Mouse (Mus musculus): Measurements from ENCODE around the gene Pak3. TPM values are rescaled to one million over a fixed set of nuclear protein-coding genes. Genes with fewer than 3 reads are reported as not detected.
A peak's percentile ranks its signal among the peaks of the same experiment; 100 is the strongest.

Pak3 gene
- polyA plus RNA-seq, 1 experiment from 2014 or later = 218 TPM

DNA sequence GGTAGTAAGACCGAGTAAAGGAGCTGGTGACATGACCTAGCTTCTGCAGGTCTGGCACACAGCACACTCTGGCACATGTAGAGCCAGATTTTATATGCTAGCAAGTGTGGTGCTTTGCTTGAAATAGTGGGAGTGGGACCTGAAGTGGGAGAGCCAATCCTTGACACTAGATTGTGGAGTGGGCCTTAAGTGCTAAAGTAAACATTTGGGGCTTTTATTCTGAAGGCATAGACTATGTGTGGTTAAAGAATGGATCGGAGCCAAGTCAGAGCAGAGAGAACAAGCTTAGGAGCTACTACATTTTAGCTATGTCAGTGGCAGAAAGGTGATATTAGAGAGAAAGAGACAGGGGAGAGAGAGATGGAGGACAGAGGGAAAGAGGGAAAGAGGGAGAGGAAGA lies 61.5 kb downstream of the Pak3 start:
- no peaks in the 10 kb centered on the region for H3K9me3 ChIP-seq
- no peaks in the 10 kb centered on the region; the same call in 1 of the 2 replicates for H3K27me3 ChIP-seq
- ATAC-seq (ENCODE audit: low FRiP score, low read depth) = no peak
- H3K4me3 ChIP-seq = no peak overlapping the region
- no peak overlapping the region for H3K27ac ChIP-seq (replicated peaks)
- H3K9ac ChIP-seq = no peak overlapping the region
- no peak overlapping the region for H3K4me2 ChIP-seq
- no peaks in the 10 kb centered on the region for H3K36me3 ChIP-seq
- no peaks in the 10 kb centered on the region for H3K4me1 ChIP-seq (replicated peaks)
- 88% methylated on average over 2 of the region's 2 CpGs for WGBS

DNA sequence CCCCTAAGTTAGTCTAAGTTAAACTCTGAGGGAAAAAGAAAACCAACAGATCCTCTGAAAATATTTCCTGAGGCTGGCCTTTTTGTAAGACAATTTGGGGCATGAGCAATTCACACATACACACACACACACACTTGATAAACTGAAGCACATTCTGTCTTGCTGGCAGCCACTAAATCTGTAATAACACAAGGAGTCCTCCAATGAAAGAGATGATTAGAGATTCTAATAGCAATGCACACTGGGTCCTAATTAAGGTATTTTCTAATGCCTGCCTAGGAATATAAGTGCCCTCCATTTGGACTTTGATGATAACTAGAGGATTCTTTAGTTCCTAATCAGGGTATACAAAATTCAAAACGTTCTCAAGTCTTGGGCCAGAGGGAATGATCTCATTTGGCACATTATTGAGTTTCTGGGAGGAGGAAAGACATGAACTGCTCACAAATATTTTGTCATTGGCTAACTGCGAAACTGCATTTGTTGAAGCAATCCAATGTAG lies 62.1 kb downstream of the Pak3 start:
- no peak overlapping the region for H3K4me3 ChIP-seq
- no peak overlapping the region for H3K9ac ChIP-seq
- H3K27me3 ChIP-seq = no peaks in the 10 kb centered on the region; the same call in 1 of the 2 replicates
- H3K4me2 ChIP-seq = no peak overlapping the region
- no peaks in the 10 kb centered on the region for H3K9me3 ChIP-seq
- no peaks in the 10 kb centered on the region for H3K4me1 ChIP-seq (replicated peaks)
- no peak for ATAC-seq (ENCODE audit: low FRiP score, low read depth)
- no peak overlapping the region for H3K27ac ChIP-seq (replicated peaks)
- no peaks in the 10 kb centered on the region for H3K36me3 ChIP-seq
- 54% methylated on average over 2 of the region's 2 CpGs for WGBS

DNA sequence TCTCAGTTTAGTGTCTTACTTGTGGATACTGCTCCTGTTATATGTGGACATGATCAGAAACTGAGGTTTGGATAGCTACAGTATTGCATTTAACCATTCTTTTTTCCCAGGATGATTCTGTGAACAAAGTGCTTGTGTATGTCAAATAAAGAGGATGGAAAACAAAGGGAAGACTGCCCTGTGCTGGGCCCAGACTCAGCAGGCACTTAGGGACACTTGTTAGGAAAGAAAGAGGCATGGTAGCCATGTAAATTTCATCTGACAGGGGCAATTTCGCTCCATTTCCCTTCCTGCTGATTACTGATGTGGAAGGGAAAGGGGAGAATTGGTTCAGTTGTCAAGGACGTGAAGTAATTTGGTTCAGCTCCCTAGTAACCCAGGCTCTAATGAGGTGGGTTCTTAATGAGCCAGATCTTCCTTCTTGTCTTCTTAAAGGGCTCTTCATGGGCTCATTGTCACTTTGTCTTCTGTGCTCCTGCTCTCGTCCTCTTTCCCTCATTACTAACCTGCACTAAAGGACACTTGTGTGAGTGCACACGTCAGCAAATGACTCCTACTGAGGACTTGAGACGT lies 88.6 kb downstream of the Pak3 start:
- H3K27ac ChIP-seq (replicated peaks) = no peak overlapping the region
- H3K4me2 ChIP-seq = no peak overlapping the region
- H3K9me3 ChIP-seq = no peaks in the 10 kb centered on the region
- no peak for ATAC-seq (ENCODE audit: low FRiP score, low read depth)
- no peak overlapping the region for H3K4me3 ChIP-seq
- no peaks in the 10 kb centered on the region for H3K4me1 ChIP-seq (replicated peaks)
- WGBS = 34% methylated on average over 5 of the region's 5 CpGs
- no peak overlapping the region for H3K9ac ChIP-seq
- no peaks in the 10 kb centered on the region for H3K27me3 ChIP-seq
- no peaks in the 10 kb centered on the region for H3K36me3 ChIP-seq

DNA sequence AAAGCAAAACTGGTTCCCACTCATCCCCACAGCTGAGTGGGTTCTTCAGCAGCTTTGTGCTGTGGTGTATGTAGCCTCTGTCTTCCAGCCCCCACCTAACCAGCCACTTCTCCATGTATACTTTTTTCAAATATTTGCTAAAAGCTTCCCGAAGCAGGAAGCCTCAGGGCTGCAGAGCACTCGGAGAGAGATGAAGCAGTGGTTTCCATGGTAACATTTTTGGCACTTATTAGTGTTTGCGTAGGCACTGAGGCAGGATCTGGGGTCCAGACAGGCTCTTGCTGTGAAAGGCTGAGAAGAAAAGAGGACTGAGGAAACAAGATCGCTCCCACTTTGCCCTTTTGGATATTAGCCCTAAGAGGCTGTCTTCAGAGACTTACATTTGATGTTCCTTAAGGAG lies 100.3 kb downstream of the Pak3 start:
- no peak overlapping the region for H3K9ac ChIP-seq
- no peak overlapping the region for H3K4me2 ChIP-seq
- H3K4me1 ChIP-seq (replicated peaks) = 0 out of 2 replicates have a peak, but pooled peaks cover 9% of the 10 kb centered on the region
- no peak overlapping the region for H3K4me3 ChIP-seq
- 21% methylated on average over 4 of the region's 4 CpGs for WGBS
- peak; percentile 84 for ATAC-seq (ENCODE audit: low FRiP score, low read depth)
- no peaks in the 10 kb centered on the region for H3K36me3 ChIP-seq
- H3K9me3 ChIP-seq = no peaks in the 10 kb centered on the region
- no peaks in the 10 kb centered on the region for H3K27me3 ChIP-seq
- no peak overlapping the region for H3K27ac ChIP-seq (replicated peaks)

DNA sequence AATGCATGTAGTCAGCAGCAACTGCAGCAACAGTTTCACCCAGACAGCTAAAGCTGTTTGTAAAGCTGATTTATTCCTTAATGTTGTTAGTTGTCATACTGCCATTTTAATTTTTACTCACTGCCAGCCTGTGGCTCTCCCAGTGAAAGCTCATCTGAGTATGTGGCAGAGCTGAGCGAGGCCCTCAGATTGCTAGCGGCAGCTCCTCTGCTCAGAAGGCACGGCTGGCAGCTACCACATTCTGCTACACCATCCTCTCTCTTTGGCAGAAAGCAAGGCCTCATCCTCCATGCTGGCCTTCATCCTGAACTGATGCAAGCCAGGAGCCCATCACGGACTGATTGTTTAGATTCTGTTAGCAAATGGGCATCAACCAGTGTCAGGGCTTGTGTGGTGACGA lies 109.4 kb downstream of the Pak3 start:
- no peak overlapping the region for H3K27ac ChIP-seq (replicated peaks)
- H3K4me3 ChIP-seq = no peak overlapping the region
- no peak overlapping the region for H3K4me2 ChIP-seq
- ATAC-seq (ENCODE audit: low FRiP score, low read depth) = no peak
- H3K4me1 ChIP-seq (replicated peaks) = no peaks in the 10 kb centered on the region
- no peaks in the 10 kb centered on the region for H3K36me3 ChIP-seq
- H3K9me3 ChIP-seq = no peaks in the 10 kb centered on the region
- H3K9ac ChIP-seq = no peak overlapping the region
- WGBS = 75% methylated on average over 5 of the region's 5 CpGs
- H3K27me3 ChIP-seq = no peaks in the 10 kb centered on the region

DNA sequence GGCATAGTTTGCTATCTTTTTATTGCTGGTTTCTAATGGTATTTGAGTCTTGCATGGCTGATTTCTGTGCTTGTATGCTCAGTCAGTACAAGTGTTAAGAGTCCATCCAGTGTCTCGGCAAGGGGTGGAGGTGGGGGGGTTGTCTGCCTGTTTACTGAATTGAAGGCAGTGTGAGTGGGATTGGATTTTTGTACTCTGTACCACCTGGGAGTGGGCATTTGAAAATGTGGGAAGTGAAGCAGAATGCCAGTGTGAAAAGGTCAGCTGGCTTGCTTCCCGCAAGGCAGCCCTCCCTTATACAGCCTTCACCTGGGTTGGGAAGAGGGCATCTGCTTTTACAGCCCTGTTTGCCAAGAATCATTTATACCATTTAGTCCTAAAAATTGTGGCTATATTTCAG lies 125.5 kb downstream of the Pak3 start:
- Histone ChIP-seq H3K9me3 (no peaks in the 10 kb centered on the region), H3K27ac (replicated peaks) (no peak overlapping the region), H3K9ac (no peak overlapping the region), H3K4me1 (replicated peaks) (no peaks in the 10 kb centered on the region), H3K27me3 (no peaks in the 10 kb centered on the region), H3K36me3 (no peaks in the 10 kb centered on the region), H3K4me3 (no peak overlapping the region), H3K4me2 (no peak overlapping the region)
- 43% methylated on average over 2 of the region's 2 CpGs for WGBS
- no peak for ATAC-seq (ENCODE audit: low FRiP score, low read depth)

DNA sequence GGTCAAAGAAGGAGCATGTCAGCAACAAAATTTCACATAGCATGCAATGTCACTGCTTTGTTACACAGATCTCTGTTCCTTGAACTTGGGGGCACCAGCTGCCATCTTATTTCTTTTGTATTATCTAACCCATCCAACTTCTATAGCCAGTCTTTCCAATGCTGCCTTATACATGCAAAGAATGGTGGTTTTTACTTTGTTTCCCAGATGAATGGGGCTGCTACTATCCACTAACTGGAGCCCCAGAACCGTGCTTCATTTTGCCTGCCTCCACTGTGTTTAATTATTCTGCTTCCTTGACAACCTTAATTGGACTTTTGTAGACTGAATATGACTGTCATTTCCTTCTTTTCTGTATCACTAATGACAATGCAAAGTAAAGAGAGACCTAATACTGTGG lies 126.4 kb downstream of the Pak3 start:
- 27% methylated on average over 1 of the region's 1 CpGs for WGBS
- Histone ChIP-seq H3K4me1 (replicated peaks) (no peaks in the 10 kb centered on the region), H3K4me2 (no peak overlapping the region), H3K27ac (replicated peaks) (no peak overlapping the region), H3K9me3 (no peaks in the 10 kb centered on the region), H3K27me3 (no peaks in the 10 kb centered on the region), H3K9ac (no peak overlapping the region), H3K36me3 (no peaks in the 10 kb centered on the region), H3K4me3 (no peak overlapping the region)
- no peak for ATAC-seq (ENCODE audit: low FRiP score, low read depth)

DNA sequence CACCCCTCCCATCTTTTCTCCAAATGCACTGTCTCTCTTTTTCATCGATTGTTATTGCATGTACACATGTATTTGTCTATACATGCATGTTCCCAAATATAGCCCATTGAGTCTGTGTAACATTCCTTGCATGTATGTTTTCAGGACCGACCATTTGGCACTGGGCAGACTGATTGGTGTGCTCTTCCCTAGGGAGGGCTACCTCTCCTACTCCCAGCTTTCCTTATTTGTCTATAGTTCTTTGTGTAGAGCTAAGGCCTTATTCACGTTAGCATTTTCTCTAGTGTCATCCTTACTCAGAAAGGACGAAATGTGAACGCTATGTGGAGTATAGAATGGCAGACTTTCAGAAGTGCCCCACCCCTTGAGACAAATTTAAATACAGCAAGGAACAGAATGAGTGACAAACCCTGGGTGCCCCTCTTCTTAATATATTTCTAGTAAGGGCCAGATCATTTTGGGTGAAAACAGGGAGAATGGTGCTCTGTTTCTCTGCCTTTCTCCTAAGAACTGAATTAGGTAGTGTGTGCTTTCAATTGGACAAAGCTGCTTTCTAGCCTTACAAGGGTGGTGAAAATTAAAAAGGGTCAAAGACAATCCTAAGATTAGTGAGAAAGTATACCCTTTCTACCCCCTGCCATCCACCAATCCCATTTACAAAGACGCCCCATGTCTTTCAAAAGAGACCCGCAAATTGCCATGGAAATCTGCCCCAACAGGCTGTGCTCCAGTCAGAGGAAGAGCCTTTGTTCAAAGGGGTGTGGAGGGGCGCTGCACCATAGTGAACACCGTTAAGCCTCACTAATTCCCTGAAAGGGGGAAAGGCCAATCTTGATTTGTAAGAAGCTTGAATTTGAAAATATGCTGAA lies 136.2 kb downstream of the Pak3 start:
- Histone ChIP-seq H3K36me3 (no peaks in the 10 kb centered on the region), H3K27ac (replicated peaks) (no peak overlapping the region; the same call in 1 of the 2 replicates), H3K9me3 (no peaks in the 10 kb centered on the region), H3K4me2 (no peak overlapping the region), H3K4me1 (replicated peaks) (no peaks in the 10 kb centered on the region; the same call in 1 of the 2 replicates), H3K4me3 (no peak overlapping the region), H3K9ac (no peak overlapping the region), H3K27me3 (0 out of 2 replicates have a peak, but pooled peaks cover 3% of the 10 kb centered on the region)
- ATAC-seq (ENCODE audit: low FRiP score, low read depth) = no peak
- 29% methylated on average over 9 of the region's 9 CpGs for WGBS

DNA sequence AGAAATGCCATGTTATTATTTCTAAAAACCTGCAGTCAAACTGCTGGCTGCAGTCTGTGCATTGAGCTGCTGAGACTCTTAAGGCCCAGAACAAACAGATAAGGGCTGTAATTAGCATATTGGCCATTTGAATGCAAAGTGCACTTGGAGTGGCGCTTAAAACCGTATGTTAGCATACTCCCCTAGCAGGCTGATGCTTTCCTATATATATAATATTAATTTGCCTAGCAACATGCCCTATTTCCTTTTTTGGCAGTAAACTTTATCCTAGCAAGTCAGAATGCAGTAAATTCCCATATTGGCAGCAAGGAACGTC lies 136.7 kb downstream of the Pak3 start:
- no peak overlapping the region for H3K4me3 ChIP-seq
- H3K27ac ChIP-seq (replicated peaks) = no peak overlapping the region; the same call in 1 of the 2 replicates
- no peaks in the 10 kb centered on the region for H3K9me3 ChIP-seq
- ATAC-seq (ENCODE audit: low FRiP score, low read depth) = no peak
- H3K4me1 ChIP-seq (replicated peaks) = no peaks in the 10 kb centered on the region; the same call in 1 of the 2 replicates
- H3K36me3 ChIP-seq = no peaks in the 10 kb centered on the region
- H3K27me3 ChIP-seq = 0 out of 2 replicates have a peak, but pooled peaks cover 3% of the 10 kb centered on the region
- no peak overlapping the region for H3K4me2 ChIP-seq
- no peak overlapping the region for H3K9ac ChIP-seq
- 22% methylated on average over 3 of the region's 3 CpGs for WGBS

DNA sequence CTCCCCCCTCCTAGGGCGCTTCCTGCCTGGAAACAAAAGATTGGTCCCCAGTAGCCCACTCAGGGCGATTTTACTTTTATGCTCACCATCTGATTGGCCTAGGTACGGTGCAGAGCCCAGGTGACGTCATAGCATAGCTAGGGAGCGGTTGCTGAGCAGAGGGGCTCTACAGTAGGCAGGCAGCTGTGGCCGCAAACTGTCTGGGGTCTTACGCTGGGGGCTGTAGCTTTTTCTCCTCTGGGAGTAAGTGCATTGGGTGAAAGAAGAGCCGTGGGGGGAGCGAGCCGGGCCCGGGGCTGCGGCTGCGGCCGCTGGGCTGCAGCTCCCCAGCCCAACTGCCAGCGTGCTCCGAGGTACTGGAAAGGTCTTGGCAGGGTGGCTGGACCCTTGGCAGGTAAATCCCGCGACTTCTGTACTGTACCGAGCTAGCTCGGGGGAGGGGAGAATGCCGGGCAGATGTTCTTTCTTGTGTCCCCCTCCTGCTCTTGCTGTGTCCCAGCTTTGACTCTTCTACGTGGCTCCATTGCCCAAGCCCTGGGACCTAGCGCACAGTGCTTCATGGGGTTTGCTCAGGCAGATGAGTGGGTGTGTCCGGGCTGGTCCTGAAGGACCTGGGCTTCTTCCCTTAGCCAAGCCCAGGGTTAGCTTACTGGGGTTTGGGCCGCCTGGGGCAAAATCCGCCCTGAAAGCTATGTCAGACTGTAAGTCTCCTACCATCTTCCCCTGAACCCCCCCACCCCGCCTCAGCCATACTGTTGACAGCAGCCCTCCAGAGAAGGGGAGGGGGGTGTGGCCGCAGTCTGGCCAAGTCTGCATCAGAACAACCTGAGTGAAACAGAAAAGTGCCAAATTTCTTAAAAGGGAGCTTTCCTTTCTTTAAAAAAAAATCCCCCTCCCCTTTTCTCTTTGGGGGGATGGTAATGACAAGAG lies 146.1 kb downstream of the Pak3 start:
- Histone ChIP-seq H3K36me3 (no peaks in the 10 kb centered on the region), H3K9me3 (no peaks in the 10 kb centered on the region), H3K4me3 (peak overlapping the region; percentile 58), H3K9ac (peak overlapping the region; percentile 63), H3K27ac (replicated peaks) (peak overlapping the region; percentile 79), H3K4me1 (replicated peaks) (0 out of 2 replicates have a peak, but pooled peaks cover 12% of the 10 kb centered on the region), H3K27me3 (no peaks in the 10 kb centered on the region), H3K4me2 (peak overlapping the region; percentile 57)
- peak; percentile 99 for ATAC-seq (ENCODE audit: low FRiP score, low read depth)
- 20% methylated on average over 27 of the region's 28 CpGs for WGBS

DNA sequence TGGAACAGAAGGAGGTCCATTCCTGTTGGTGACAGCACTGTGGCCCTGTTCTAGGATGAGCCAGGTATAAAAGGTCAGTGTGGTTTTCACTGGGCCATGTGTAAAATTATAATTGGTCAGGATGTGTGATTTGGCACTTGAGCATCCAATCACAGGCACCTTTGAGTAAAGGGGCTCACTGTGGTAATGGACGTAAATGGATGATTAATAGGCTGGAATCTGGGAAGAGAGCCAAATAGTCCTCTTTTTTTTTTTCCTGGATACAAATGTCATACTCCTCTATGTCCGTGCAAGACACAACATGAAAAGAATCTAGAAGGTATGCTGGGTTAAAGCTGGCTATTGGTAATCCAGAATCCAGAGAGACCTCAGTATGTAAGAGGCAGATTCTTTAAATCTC lies 147.4 kb downstream of the Pak3 start:
- no peak overlapping the region for H3K27ac ChIP-seq (replicated peaks)

More for the DNA sequence above, 147.4 kb downstream of the Pak3 start:
- H3K4me3 ChIP-seq = peak overlapping the region; percentile 58
- no peaks in the 10 kb centered on the region for H3K27me3 ChIP-seq
- 27% methylated on average over 2 of the region's 2 CpGs for WGBS
- peak overlapping the region; percentile 57 for H3K4me2 ChIP-seq
- no peaks in the 10 kb centered on the region for H3K36me3 ChIP-seq
- no peak overlapping the region for H3K9ac ChIP-seq
- no peaks in the 10 kb centered on the region for H3K9me3 ChIP-seq
- ATAC-seq (ENCODE audit: low FRiP score, low read depth) = no peak
- 0 out of 2 replicates have a peak, but pooled peaks cover 12% of the 10 kb centered on the region for H3K4me1 ChIP-seq (replicated peaks)
